Mouse (Mus musculus): ENCODE results near the gene Clic4.
A peak's percentile ranks its signal among the peaks of the same experiment; 100 is the strongest.

Clic4 gene

GRCm38 (mm10) chr4:135272640-135273306, at the start of gene Clic4:
Gene Clic4 (minus strand): TSS chr4:135272814.
- peak; percentile 99 for DNase-seq (ENCODE audit: low read depth, low spot score)

- DNase-seq (ENCODE audit: low read depth, low spot score): peak; percentile 77
Observed at GRCm38 (mm10) chr4:135317966-135318365, 45.4 kb upstream of the Clic4 start.

GRCm38 (mm10) chr4:135317539-135317938, 44.9 kb upstream of the Clic4 start:
- DNase-seq (ENCODE audit: low read depth, low spot score): no peak

- no peak for DNase-seq (ENCODE audit: low read depth, low spot score)
Observed at GRCm38 (mm10) chr4:135315287-135315686, 42.7 kb upstream of the Clic4 start.

- DNase-seq (ENCODE audit: low read depth, low spot score): no peak
Observed at GRCm38 (mm10) chr4:135314419-135314832, 41.8 kb upstream of the Clic4 start.

GRCm38 (mm10) chr4:135313761-135314241, 41.2 kb upstream of the Clic4 start:
- peak; percentile 88 for DNase-seq (ENCODE audit: low read depth, low spot score)

- DNase-seq (ENCODE audit: low read depth, low spot score): peak; percentile 47
Observed at GRCm38 (mm10) chr4:135313111-135313691, 40.6 kb upstream of the Clic4 start.

- no peak for DNase-seq (ENCODE audit: low read depth, low spot score)
Observed at GRCm38 (mm10) chr4:135312706-135313105, 40.1 kb upstream of the Clic4 start.

GRCm38 (mm10) chr4:135310371-135310770, 37.8 kb upstream of the Clic4 start:
- no peak for DNase-seq (ENCODE audit: low read depth, low spot score)

- no peak for DNase-seq (ENCODE audit: low read depth, low spot score)
Observed at GRCm38 (mm10) chr4:135309726-135310125, 37.1 kb upstream of the Clic4 start.

GRCm38 (mm10) chr4:135309112-135309659, 36.6 kb upstream of the Clic4 start:
- DNase-seq (ENCODE audit: low read depth, low spot score): no peak

- DNase-seq (ENCODE audit: low read depth, low spot score): no peak
Observed at GRCm38 (mm10) chr4:135306971-135307632, 34.5 kb upstream of the Clic4 start.

GRCm38 (mm10) chr4:135306533-135306932, 33.9 kb upstream of the Clic4 start:
- no peak for DNase-seq (ENCODE audit: low read depth, low spot score)

- no peak for DNase-seq (ENCODE audit: low read depth, low spot score)
Observed at GRCm38 (mm10) chr4:135302261-135302660, 29.6 kb upstream of the Clic4 start.

GRCm38 (mm10) chr4:135301166-135301565, 28.6 kb upstream of the Clic4 start:
- DNase-seq (ENCODE audit: low read depth, low spot score): no peak

- no peak for DNase-seq (ENCODE audit: low read depth, low spot score)
Observed at GRCm38 (mm10) chr4:135300248-135301041, 27.8 kb upstream of the Clic4 start.

- no peak for DNase-seq (ENCODE audit: low read depth, low spot score)
Observed at GRCm38 (mm10) chr4:135298680-135299079, 26.1 kb upstream of the Clic4 start.

GRCm38 (mm10) chr4:135297931-135298546, 25.4 kb upstream of the Clic4 start:
- DNase-seq (ENCODE audit: low read depth, low spot score): no peak

GRCm38 (mm10) chr4:135297146-135297545, 24.5 kb upstream of the Clic4 start:
- no peak for DNase-seq (ENCODE audit: low read depth, low spot score)

- no peak for DNase-seq (ENCODE audit: low read depth, low spot score)
Observed at GRCm38 (mm10) chr4:135296565-135296964, 24.0 kb upstream of the Clic4 start.

- no peak for DNase-seq (ENCODE audit: low read depth, low spot score)
Observed at GRCm38 (mm10) chr4:135293813-135294212, 21.2 kb upstream of the Clic4 start.
